Mouse (Mus musculus) cerebellum, adult 11 months (tissue): ENCODE measurements around the gene Lig3.
"Not testable (repeated sequence)": the region's sequence is repeated elsewhere in the genome, so short reads cannot be mapped to it uniquely, and the experiment has no call there.

Source experiments
- DNase-seq: peaks from one replicate; pipeline ENCODE4 v3.0.0; 2022

Gene Lig3

GRCm38 (mm10) chr11:82832402-82832801, 51.5 kb downstream of the Lig3 start:
- not testable (repeated sequence) for DNase-seq

GRCm38 (mm10) chr11:82833929-82834328, 53.0 kb downstream of the Lig3 start:
- no peak for DNase-seq

- DNase-seq: not testable (repeated sequence)
Observed at GRCm38 (mm10) chr11:82834359-82834758, 53.5 kb downstream of the Lig3 start.

GRCm38 (mm10) chr11:82835616-82836432, 54.9 kb downstream of the Lig3 start:
- DNase-seq: no peak

- DNase-seq: no peak
Observed at GRCm38 (mm10) chr11:82837192-82837591, 56.3 kb downstream of the Lig3 start.

- DNase-seq: no peak
Observed at GRCm38 (mm10) chr11:82837848-82838247, 56.9 kb downstream of the Lig3 start.

GRCm38 (mm10) chr11:82838511-82838910, 57.6 kb downstream of the Lig3 start:
- no peak for DNase-seq

- DNase-seq: no peak
Observed at GRCm38 (mm10) chr11:82844771-82845414, 64.0 kb downstream of the Lig3 start.

- peak; percentile 13 for DNase-seq
Observed at GRCm38 (mm10) chr11:82845415-82846078, 64.6 kb downstream of the Lig3 start.

GRCm38 (mm10) chr11:82846079-82846436, 65.2 kb downstream of the Lig3 start:
- DNase-seq: no peak

GRCm38 (mm10) chr11:82846938-82847337, 66.0 kb downstream of the Lig3 start:
- no peak for DNase-seq

- DNase-seq: no peak
Observed at GRCm38 (mm10) chr11:82847571-82848000, 66.7 kb downstream of the Lig3 start.

- no peak for DNase-seq
Observed at GRCm38 (mm10) chr11:82850259-82850658, 69.4 kb downstream of the Lig3 start.

- DNase-seq: no peak
Observed at GRCm38 (mm10) chr11:82852115-82852514, 71.2 kb downstream of the Lig3 start.

GRCm38 (mm10) chr11:82852540-82852939, 71.6 kb downstream of the Lig3 start:
- DNase-seq: no peak

GRCm38 (mm10) chr11:82852958-82853357, 72.0 kb downstream of the Lig3 start:
- DNase-seq: no peak
